In the genomic region with DNA sequence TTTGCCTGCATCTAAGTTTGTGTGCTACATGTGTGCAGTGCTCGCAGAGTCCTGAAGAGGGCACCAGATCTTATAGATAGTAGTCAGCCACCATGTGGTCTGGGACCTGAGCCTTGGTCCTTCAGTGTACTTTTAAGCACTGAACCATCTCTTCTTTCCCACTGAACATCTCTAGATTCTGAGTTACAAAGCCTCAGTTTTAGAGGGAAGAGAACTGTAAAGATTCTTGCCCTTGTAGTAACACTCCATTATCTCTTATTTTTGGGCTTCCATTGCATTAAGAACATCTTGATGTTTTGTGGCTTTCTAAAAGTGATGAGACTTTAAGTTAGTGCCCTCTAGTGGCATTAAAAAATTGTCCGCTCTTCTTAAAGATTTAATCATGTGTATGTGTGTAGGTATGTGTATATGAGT, we compare ENCODE assay signal across 9 mouse cellular contexts. TPM values are rescaled to one million over a fixed set of nuclear protein-coding genes. Genes with fewer than 3 reads are reported as not detected.
DNase-seq lines count a peak whose midpoint lies in the region; ATAC-seq lines count a peak whose summit lies in the region.
"Had no signal": no experiment of that assay in that cellular context is flagged by ENCODE, and none has a peak within 500 bp of the region (broad histone marks: within the 10 kb centered on the region; RNA-seq: fewer than 3 reads in every experiment).

No protein-coding gene starts in this region.

- WGBS in midbrain, embryonic 14.5 days, result 88% methylated on average over 2 of the region's 2 CpGs
- WGBS in midbrain, embryonic 13.5 days, result 83% methylated on average over 2 of the region's 2 CpGs

- no peak overlapping the region for H3K4me2 ChIP-seq in midbrain, embryonic 14.5 days (ENCODE audit: low read length)
- no peak overlapping the region for H3K4me2 ChIP-seq in midbrain, embryonic 13.5 days (replicated peaks)
- H3K4me2 ChIP-seq: heart, embryonic 15.5 days had no signal

- no peak overlapping the region for H3K9ac ChIP-seq in midbrain, embryonic 14.5 days (replicated peaks; ENCODE audit: low read length)
- no peak overlapping the region for H3K9ac ChIP-seq in midbrain, embryonic 13.5 days (replicated peaks)
- H3K9ac ChIP-seq: heart, embryonic 15.5 days had no signal

- no peaks in the 10 kb centered on the region for H3K9me3 ChIP-seq in midbrain, embryonic 14.5 days (ENCODE audit: control insufficient read depth, low read length)
- no peaks in the 10 kb centered on the region for H3K9me3 ChIP-seq in midbrain, embryonic 13.5 days
- H3K9me3 ChIP-seq: heart, embryonic 15.5 days had no signal

- no peaks in the 10 kb centered on the region for H3K4me1 ChIP-seq in midbrain, embryonic 14.5 days (ENCODE audit: control insufficient read depth, insufficient read depth, low read length)
- no peaks in the 10 kb centered on the region for H3K4me1 ChIP-seq in midbrain, embryonic 13.5 days (replicated peaks)
- H3K4me1 ChIP-seq: heart, embryonic 15.5 days had no signal

- H3K27ac ChIP-seq in midbrain, embryonic 14.5 days (replicated peaks; ENCODE audit: low read depth, low read length), result no peak overlapping the region
- no peak overlapping the region for H3K27ac ChIP-seq in midbrain, embryonic 13.5 days
- H3K27ac ChIP-seq: heart, embryonic 15.5 days had no signal

- H3K36me3 ChIP-seq in midbrain, embryonic 14.5 days (ENCODE audit: control insufficient read depth, insufficient read depth, low read length), result peaks cover 64% of the 10 kb centered on the region
- peaks cover 53% of the 10 kb centered on the region for H3K36me3 ChIP-seq in midbrain, embryonic 13.5 days

- no peak overlapping the region for H3K4me3 ChIP-seq in midbrain, embryonic 14.5 days (replicated peaks; ENCODE audit: low read depth, low read length)
- H3K4me3 ChIP-seq in midbrain, embryonic 13.5 days (replicated peaks), result no peak overlapping the region
- H3K4me3 ChIP-seq: heart, embryonic 15.5 days had no signal

- no peaks in the 10 kb centered on the region for H3K27me3 ChIP-seq in midbrain, embryonic 14.5 days (ENCODE audit: control insufficient read depth, insufficient read depth, low read length)
- no peaks in the 10 kb centered on the region for H3K27me3 ChIP-seq in midbrain, embryonic 13.5 days
- H3K27me3 ChIP-seq: heart, embryonic 15.5 days had no signal

- peak; percentile 6; the same call in 1 of the 2 replicates for ATAC-seq in frontal cortex, adult (ENCODE audit: low TSS enrichment)
- ATAC-seq in midbrain, embryonic 14.5 days (ENCODE audit: low FRiP score, low TSS enrichment), result no peak
- ATAC-seq in midbrain, embryonic 13.5 days, result no peak

- no peak for DNase-seq in frontal cortex, postnatal 10 days (ENCODE audit: low spot score in 2 of 2)
- peak; percentile 84 for DNase-seq in midbrain, embryonic 14.5 days
- DNase-seq in c-Kit-positive CD71-positive TER-119-positive erythroid progenitor cells, embryonic 14.5 days (ENCODE audit: low spot score), result peak; percentile 57
- peak; percentile 82 for DNase-seq in naive thymus-derived CD4-positive, alpha-beta T cell, adult 2 months (ENCODE audit: low read depth)
- no peak for DNase-seq in heart, postnatal 4 days
- no peak for DNase-seq in layer of hippocampus, postnatal 14 days (ENCODE audit: low spot score in 2 of 2)

RNA-seq across cellular contexts. Expression of a gene that starts 18.8 kb away (rescaled TPM):
- polyA plus RNA-seq in midbrain, embryonic 14.5 days (2014; fragmentation: Nextera tagmentation; extraction: Ambion mirVana), result 59.9 and 76.7 TPM in 2 replicates
- polyA plus RNA-seq in midbrain, embryonic 13.5 days (2015; fragmentation: Nextera tagmentation; extraction: Ambion mirVana), result 62.3 and 63.9 TPM in 2 replicates
- total RNA-seq in heart, postnatal 4 days (2021), result 10 to 100 TPM; 37.3 to 39.6 TPM
- 10 to 100 TPM; 45.6 to 46.8 TPM for total RNA-seq in layer of hippocampus, postnatal 14 days (2021)

RNA-seq across cellular contexts. Expression of a gene that starts 19.1 kb away (rescaled TPM):
- 134 and 163 TPM in 2 replicates for polyA plus RNA-seq in midbrain, embryonic 14.5 days (2014; fragmentation: Nextera tagmentation; extraction: Ambion mirVana)
- polyA plus RNA-seq in midbrain, embryonic 13.5 days (2015; fragmentation: Nextera tagmentation; extraction: Ambion mirVana), result 120 and 134 TPM in 2 replicates
- total RNA-seq in heart, postnatal 4 days (2021), result 10 to 100 TPM; 36.5 to 40.3 TPM
- 10 to 100 TPM; 66.0 to 74.4 TPM for total RNA-seq in layer of hippocampus, postnatal 14 days (2021)

RNA-seq across cellular contexts. Expression of a gene that starts 33.3 kb away (rescaled TPM):
- polyA plus RNA-seq in midbrain, embryonic 14.5 days (2014; fragmentation: Nextera tagmentation; extraction: Ambion mirVana), result 73.9 and 74.2 TPM in 2 replicates
- 84.7 and 85.6 TPM in 2 replicates for polyA plus RNA-seq in midbrain, embryonic 13.5 days (2015; fragmentation: Nextera tagmentation; extraction: Ambion mirVana)
- 10 to 100 TPM; 19.9 to 22.3 TPM for total RNA-seq in heart, postnatal 4 days (2021)
- 100 to 1,000 TPM; 121 TPM for total RNA-seq in layer of hippocampus, postnatal 14 days (2021)

Comparison
In these comparisons a context has a peak if more than half of its experiments do, and no peak if none do; other contexts are left out.
1. DNase-seq: peak in midbrain, embryonic 14.5 days (single experiment), c-Kit-positive CD71-positive TER-119-positive erythroid progenitor cells, embryonic 14.5 days (single experiment) and naive thymus-derived CD4-positive, alpha-beta T cell, adult 2 months (single experiment); none in frontal cortex, postnatal 10 days (0 of 2), heart, postnatal 4 days (single experiment) and layer of hippocampus, postnatal 14 days (0 of 2).
2. RNA of a gene that starts 33.3 kb away (total RNA-seq): 121 TPM in layer of hippocampus, postnatal 14 days; 19.9 to 22.3 TPM in heart, postnatal 4 days; every median in the first group is over 4 times any median in the second.